Mouse (Mus musculus) liver, embryonic 14.5 days (tissue): ENCODE data around the gene Alyref. TPM values are rescaled to one million over a fixed set of nuclear protein-coding genes. Genes with fewer than 3 reads are reported as not detected.
"Not testable (repeated sequence)": the region's sequence is repeated elsewhere in the genome, so short reads cannot be mapped to it uniquely, and the experiment has no call there.

Source experiments
- ATAC-seq: fragments of 200-750 bp; cut with Nextera tagmentation; 2 replicates; pipeline ENCODE4 v1.8.0; 2017; ENCODE audit warnings: moderate number of reproducible peaks, mild to moderate bottlenecking, moderate library complexity; ENCODE audit not compliant: insufficient read depth
- DNase-seq, 3 experiments: peaks; one replicate each; pipeline ENCODE4 v3.0.0-alpha.2; 2012 to 2013; ENCODE audit warnings: low read depth in 3 of 3, low spot score in 3 of 3
- H3K27ac ChIP-seq: fragments of 300-500 bp; sonication (generic); 2 replicates; pipeline ENCODE4 v1.5.1; 2014; ENCODE audit warnings: moderate library complexity, mild to moderate bottlenecking, control low read depth, inconsistent platforms
- H3K27me3 ChIP-seq: fragments of 300-500 bp; sonication (generic); 2 replicates; pipeline ENCODE4 v1.6.1; 2014; ENCODE audit warnings: mild to moderate bottlenecking, low read length, moderate library complexity; ENCODE audit not compliant: control insufficient read depth, insufficient read depth
- H3K36me3 ChIP-seq: fragments of 300-500 bp; sonication (generic); replicated peaks from 2 replicates; pipeline ENCODE4 v1.6.1; 2014; ENCODE audit warnings: low read depth; ENCODE audit not compliant: control insufficient read depth, insufficient read depth
- H3K4me1 ChIP-seq, 2 experiments: fragments of 200-500 bp in 1 of 2; fragments of 300-500 bp in 1 of 2; sonication (generic) in 1 of 2; replicated peaks; 2 replicates each; pipeline ENCODE4 v1.6.1; 2012 to 2014; ENCODE audit warnings: antibody characterized with exemption in 1 of 2, inconsistent platforms in 1 of 2, low read length in 1 of 2; ENCODE audit not compliant: control insufficient read depth in 2 of 2, insufficient read depth in 2 of 2
- H3K4me2 ChIP-seq: fragments of 300-500 bp; sonication (generic); 2 replicates; pipeline ENCODE4 v1.6.1; 2014; ENCODE audit warnings: low read depth, mild to moderate bottlenecking, control low read depth, moderate library complexity
- H3K4me3 ChIP-seq, 2 experiments: fragments of 200-500 bp in 1 of 2; fragments of 300-500 bp in 1 of 2; sonication (generic) in 1 of 2; 2 replicates each; pipeline ENCODE4 v1.5.1; 2012 to 2014; ENCODE audit warnings: low read depth in 2 of 2, low read length in 2 of 2, mild to moderate bottlenecking in 2 of 2, control low read depth in 1 of 2, inconsistent platforms in 1 of 2, moderate library complexity in 1 of 2; ENCODE audit not compliant: insufficient read depth in 1 of 2
- H3K9ac ChIP-seq: fragments of 300-500 bp; sonication (generic); replicated peaks from 2 replicates; pipeline ENCODE4 v1.6.1; 2014; ENCODE audit warnings: mild to moderate bottlenecking, control low read depth, moderate library complexity
- H3K9me3 ChIP-seq: fragments of 300-500 bp; sonication (generic); 2 replicates; pipeline ENCODE4 v1.6.1; 2016; ENCODE audit warnings: low read length, mixed read lengths; ENCODE audit not compliant: control insufficient read depth
- CTCF ChIP-seq: IDR thresholded peaks from 2 replicates; pipeline ENCODE4 v1.5.1; 2016; ENCODE audit warnings: antibody characterized with exemption, low read depth, control low read depth
- EP300 ChIP-seq: IDR thresholded peaks from 2 replicates; pipeline ENCODE4 v1.6.1; 2016; ENCODE audit warnings: antibody characterized with exemption, low read depth
- WGBS: fragments of 180-500 bp; shearing (Covaris S2); extraction: QIAGEN DNeasy Blood & Tissue Kit; methylation state at CpG from one replicate; pipeline ENCODE4 v1.1.7; 2014; ENCODE audit not compliant: insufficient replicate concordance; 5-methylcytosine and 5-hydroxymethylcytosine counted together
- polyA plus RNA-seq, 2 experiments: library from polyadenylated mRNA; depleted of rRNA in 1 of 2; stranded (reverse) in 1 of 2; unstranded in 1 of 2; fragments of >200 nt; fragmentation: Nextera tagmentation in 1 of 2; extraction: Ambion mirVana in 1 of 2; gene quantifications; 2 replicates each; pipeline versions ENCODE4 v1.2.1 to v1.2.3; 2012 to 2014

Alyref gene
- polyA plus RNA-seq, 2 experiments, result 110 to 349 TPM

GRCm38 (mm10) chr11:120588531-120588930 lies 9.6 kb downstream of the Alyref start:
- Histone ChIP-seq H3K36me3 (peaks cover 84% of the 10 kb centered on the region), H3K27me3 (no peaks in the 10 kb centered on the region), H3K27ac (no peak overlapping the region), H3K4me3 (no peak overlapping the region), H3K9me3 (no peaks in the 10 kb centered on the region), H3K4me1 (peaks cover 0 to 7% of the 10 kb centered on the region in 2 experiments; a peak in 2 of 4 replicates), H3K9ac (no peak overlapping the region), H3K4me2 (no peak overlapping the region)
- TF ChIP-seq CTCF, result no peak
- no peak for TF ChIP-seq EP300
- no peak for DNase-seq
- 23% methylated on average over 6 of the region's 6 CpGs for WGBS
- peak; percentile 42; the same call in 1 of the 2 replicates for ATAC-seq

GRCm38 (mm10) chr11:120583937-120584336 lies 14.2 kb downstream of the Alyref start:
- peaks cover 47% of the 10 kb centered on the region for H3K36me3 ChIP-seq

GRCm38 (mm10) chr11:120582982-120583293 lies 15.2 kb downstream of the Alyref start:
- H3K4me2 ChIP-seq, ATAC-seq: not testable (repeated sequence)
- WGBS, result 79% methylated on average over 2 of the region's 2 CpGs

More at GRCm38 (mm10) chr11:120583937-120584336, 14.2 kb downstream of the Alyref start:
- Histone ChIP-seq H3K9ac (no peak overlapping the region), H3K27me3 (no peaks in the 10 kb centered on the region), H3K4me3 (no peak overlapping the region), H3K4me2 (no peak overlapping the region), H3K4me1 (peaks cover 17 to 18% of the 10 kb centered on the region in 2 experiments), H3K27ac (no peak overlapping the region), H3K9me3 (no peaks in the 10 kb centered on the region)
- DNase-seq, result no peak
- TF ChIP-seq EP300 (no peak), CTCF (no peak)
- ATAC-seq, result no peak
- WGBS, result 83% methylated on average over 1 of the region's 1 CpGs

GRCm38 (mm10) chr11:120582268-120582981 lies 15.7 kb downstream of the Alyref start:
- TF ChIP-seq EP300 (no peak), CTCF (peak; percentile 71)

More at GRCm38 (mm10) chr11:120582982-120583293, 15.2 kb downstream of the Alyref start:
- H3K4me3 ChIP-seq, H3K9ac ChIP-seq, H3K27me3 ChIP-seq, DNase-seq, H3K27ac ChIP-seq, H3K9me3 ChIP-seq: not testable (repeated sequence)
- Histone ChIP-seq H3K4me1 (peaks cover 13 to 17% of the 10 kb centered on the region in 2 experiments), H3K36me3 (peaks cover 47% of the 10 kb centered on the region)

GRCm38 (mm10) chr11:120581490-120582267 lies 16.5 kb downstream of the Alyref start, which contains the start of gene Arhgdia:
Gene Arhgdia, minus strand, starts transcription at chr11:120581624.
- Histone ChIP-seq H3K27ac (peak within 1 kb of the TSS; percentile 70), H3K27me3 (no peaks in the 10 kb centered on the region), H3K4me3 (peak within 1 kb of the TSS; percentile 86 to 89), H3K9me3 (no peaks in the 10 kb centered on the region), H3K4me1 (peaks cover 13 to 17% of the 10 kb centered on the region in 2 experiments), H3K36me3 (peaks cover 35% of the 10 kb centered on the region), H3K4me2 (peak within 1 kb of the TSS; percentile 98), H3K9ac (peak within 1 kb of the TSS; percentile 86)
- WGBS, result 2% methylated on average over 71 of the region's 75 CpGs
- ATAC-seq (peak; percentile 72), DNase-seq (peak; percentile 57 to 66 (median 64))
- TF ChIP-seq EP300 (no peak), CTCF (peak; percentile 48)

More at GRCm38 (mm10) chr11:120582268-120582981, 15.7 kb downstream of the Alyref start:
- H3K4me3 ChIP-seq, result peak overlapping the region; percentile 86 to 89; a peak in 3 of 4 replicates
- H3K36me3 ChIP-seq, result peaks cover 43% of the 10 kb centered on the region
- WGBS, result 62% methylated on average over 8 of the region's 8 CpGs
- no peak for ATAC-seq
- H3K27me3 ChIP-seq, result no peaks in the 10 kb centered on the region
- peak overlapping the region; percentile 70 for H3K27ac ChIP-seq
- peaks cover 13 to 17% of the 10 kb centered on the region in 2 experiments for H3K4me1 ChIP-seq
- H3K4me2 ChIP-seq, result peak overlapping the region; percentile 98
- H3K9me3 ChIP-seq, result no peaks in the 10 kb centered on the region
- DNase-seq, result no peak
- peak overlapping the region; percentile 86 for H3K9ac ChIP-seq
